Mouse (Mus musculus) WW6 (cell line): ENCODE data around the gene Exosc1.
"Not testable (repeated sequence)": the region's sequence is repeated elsewhere in the genome, so short reads cannot be mapped to it uniquely, and the experiment has no call there.

Experiments
- DNase-seq: peaks from one replicate; pipeline ENCODE4 v3.0.0-alpha.2; 2013; ENCODE audit warnings: low read depth, low spot score

Gene Exosc1

DNA sequence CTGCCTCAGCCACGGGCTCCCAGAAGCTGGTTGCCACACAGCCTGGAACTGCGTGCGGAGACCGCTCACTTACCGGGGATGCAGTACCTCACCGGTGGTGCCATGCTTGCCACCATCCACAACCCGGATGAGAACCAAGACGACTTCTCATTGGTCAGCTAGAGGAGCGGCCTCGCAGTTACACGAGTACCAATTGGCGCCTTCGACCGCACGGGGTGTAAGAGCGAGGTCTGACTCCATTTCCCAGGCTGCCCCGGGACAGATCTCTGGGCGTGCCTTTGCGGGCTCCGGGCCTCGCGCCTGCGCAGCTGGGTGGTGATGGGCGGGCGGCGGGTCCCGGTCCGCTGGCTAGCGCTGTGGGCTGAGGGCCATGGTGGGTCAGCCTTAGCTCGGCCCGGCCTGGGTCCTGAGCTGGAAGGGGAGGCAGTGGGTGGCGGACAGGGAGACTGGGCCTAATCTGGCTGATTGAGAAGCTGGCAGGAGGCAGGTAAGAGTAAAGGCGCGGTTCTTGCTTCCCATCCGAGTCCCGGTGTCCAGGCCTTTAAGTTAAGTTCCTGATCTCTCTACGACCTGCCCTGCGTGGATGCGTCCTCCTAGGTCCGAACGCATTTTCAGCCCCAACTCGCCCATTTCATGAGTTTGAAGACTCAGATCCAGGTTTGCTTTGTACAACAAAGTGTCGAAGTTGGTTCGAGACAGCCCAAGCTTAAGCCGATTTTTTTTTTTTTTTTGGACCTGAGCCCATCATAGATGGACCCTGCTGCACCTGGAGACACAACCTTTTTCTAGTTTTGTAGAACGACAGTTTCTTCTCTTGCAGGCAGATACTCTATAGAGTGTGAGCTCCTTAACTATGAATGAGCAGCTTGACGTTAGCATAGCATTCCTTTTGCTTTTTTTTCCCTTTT lies at the start of gene Exosc1, which contains the start of gene Zdhhc16:
Exosc1 (minus strand) TSS at position 245 of the 908 bp plus-strand sequence.
Zdhhc16 (plus strand) TSS at position 302 of the 908 bp plus-strand sequence.
- DNase-seq: peak; percentile 88

DNA sequence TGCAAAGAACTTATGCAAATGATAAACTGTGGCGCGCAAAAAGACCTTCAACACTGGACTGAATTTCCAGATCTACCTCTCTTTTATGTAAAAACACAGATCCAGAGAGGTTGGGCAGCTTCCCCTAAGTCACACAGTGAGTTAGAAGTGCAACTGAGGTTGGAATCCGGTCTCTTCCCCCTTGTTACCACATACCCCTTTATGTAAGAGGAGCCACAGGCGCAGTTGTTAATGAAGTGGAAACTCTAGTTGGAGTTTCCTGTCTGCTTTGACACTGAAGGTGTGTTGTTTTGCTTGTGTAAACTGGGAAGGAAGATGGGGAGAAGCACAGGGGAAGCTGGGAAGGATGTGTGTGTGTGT lies 49.5 kb upstream of the Exosc1 start:
- no peak for DNase-seq

DNA sequence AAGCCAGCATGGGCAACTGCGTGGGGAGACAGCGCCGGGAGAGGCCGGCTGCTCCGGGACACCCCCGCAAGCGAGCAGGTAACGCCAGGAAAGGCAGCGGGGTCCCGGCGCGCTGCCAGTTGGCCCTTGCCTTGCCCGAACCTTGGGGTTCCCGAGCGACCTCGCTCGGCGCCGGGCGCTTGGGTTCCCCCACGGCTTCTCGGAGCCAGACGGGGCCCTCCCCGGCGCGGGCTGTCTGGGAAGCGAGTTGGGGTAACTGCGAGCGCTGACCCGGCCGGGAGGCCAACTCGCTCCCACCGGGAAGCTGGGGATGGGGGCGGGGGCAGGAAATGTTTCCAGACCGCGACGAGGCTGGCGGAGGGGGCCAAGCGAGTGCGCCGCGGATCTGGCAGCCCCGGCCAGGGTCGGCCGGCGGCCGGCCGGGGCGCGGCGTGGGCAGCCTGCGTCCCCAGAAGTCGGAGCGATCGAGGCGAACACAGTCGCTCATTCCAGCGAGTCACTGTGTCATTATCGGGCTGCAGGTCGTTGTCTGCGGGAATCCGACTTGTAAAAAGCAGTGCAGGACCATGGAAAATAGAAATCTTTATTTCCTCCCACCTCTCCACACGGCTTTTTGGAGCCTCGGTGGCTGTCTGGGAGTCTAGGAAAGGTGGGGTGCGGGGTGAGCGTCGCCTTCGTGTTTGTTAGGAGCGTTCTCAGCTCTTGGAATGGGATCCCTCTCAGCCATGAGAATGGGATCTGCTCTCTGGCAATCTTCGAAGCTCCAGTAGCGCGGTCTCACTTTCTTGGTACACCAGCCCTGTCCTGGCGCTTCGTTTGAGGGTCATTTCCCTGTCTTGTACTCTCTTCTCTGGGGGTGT lies 48.9 kb upstream of the Exosc1 start:
- no peak for DNase-seq

DNA sequence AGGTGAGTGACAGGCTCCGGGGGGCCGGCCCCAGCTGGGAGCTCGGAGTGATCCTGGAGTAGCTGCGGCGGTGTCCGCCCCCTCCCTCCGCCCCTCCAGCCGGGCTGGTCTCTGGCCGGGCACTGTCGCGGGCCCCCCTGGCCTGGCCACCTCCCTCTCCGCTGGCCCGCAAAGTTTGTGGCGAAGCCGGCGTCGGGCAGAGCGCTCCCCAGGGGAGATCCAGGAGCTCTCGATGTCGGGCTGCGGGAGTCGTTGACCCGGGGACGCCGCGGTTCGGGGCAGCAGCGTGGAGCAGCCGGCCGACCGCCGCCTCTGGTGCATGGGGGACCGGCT lies 48.3 kb upstream of the Exosc1 start, which contains the start of gene Ubtd1:
Ubtd1 (plus strand) TSS at position 169 of the 333 bp plus-strand sequence.
- no peak for DNase-seq

DNA sequence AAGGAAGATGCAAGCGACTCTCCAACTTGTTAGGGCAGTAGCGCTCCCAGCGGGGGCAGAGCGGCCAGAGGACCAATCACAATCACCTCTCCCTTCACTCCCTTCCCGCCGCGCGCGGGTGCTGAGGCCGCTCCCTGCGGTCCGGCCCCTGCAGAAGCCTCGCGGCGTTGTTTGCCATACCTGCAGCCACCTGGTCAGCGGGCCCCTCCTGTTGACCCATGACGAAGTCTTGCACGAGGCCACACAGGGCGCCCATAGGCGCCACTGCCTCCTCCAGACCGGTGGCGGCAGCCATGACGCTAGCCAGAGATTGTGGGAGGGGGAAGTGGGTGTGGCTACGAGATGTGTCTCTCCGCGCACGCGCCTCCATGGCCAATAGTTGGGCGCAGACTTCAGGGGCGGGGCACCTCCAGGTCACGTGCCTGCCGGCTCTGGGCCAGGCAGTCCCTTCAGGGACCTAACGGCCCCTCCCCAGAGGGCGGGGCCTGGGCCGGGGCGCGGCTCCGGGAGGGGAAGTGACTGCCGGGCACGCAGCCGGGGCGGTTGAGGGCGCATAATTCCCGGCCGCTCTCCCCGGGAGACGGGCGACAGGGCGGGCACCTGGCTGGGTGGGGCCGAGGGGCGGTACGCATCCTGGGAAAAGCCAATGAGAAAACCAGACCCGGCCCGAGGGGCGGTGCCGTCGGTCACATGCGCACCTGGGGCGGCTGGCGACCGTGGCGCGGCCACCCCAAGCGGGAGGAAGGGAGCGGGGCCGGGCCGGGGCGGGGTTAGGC lies 47.8 kb upstream of the Exosc1 start, which contains the start of gene Mms19:
Mms19 (minus strand) TSS at position 339 of the 776 bp plus-strand sequence.
- peak; percentile 97 for DNase-seq

DNA sequence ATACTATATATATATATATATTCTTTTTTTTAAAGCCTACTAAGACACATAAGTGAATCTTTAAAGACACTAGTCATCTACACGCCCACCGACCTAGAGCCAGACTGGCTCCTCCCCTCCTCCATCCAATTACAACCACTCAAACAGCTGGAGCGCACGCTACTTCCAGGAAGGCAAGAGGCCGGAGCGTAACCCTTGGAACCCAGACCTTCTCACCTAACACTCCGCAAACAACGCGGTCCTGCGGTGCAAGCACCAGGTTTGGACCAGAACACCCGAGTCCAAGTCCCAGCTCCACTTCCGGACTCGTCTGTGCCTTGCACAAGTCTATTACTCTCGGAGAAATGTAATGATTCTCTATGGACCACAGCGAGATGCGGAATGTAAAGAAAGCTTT lies 47.2 kb upstream of the Exosc1 start:
- DNase-seq: peak; percentile 34

DNA sequence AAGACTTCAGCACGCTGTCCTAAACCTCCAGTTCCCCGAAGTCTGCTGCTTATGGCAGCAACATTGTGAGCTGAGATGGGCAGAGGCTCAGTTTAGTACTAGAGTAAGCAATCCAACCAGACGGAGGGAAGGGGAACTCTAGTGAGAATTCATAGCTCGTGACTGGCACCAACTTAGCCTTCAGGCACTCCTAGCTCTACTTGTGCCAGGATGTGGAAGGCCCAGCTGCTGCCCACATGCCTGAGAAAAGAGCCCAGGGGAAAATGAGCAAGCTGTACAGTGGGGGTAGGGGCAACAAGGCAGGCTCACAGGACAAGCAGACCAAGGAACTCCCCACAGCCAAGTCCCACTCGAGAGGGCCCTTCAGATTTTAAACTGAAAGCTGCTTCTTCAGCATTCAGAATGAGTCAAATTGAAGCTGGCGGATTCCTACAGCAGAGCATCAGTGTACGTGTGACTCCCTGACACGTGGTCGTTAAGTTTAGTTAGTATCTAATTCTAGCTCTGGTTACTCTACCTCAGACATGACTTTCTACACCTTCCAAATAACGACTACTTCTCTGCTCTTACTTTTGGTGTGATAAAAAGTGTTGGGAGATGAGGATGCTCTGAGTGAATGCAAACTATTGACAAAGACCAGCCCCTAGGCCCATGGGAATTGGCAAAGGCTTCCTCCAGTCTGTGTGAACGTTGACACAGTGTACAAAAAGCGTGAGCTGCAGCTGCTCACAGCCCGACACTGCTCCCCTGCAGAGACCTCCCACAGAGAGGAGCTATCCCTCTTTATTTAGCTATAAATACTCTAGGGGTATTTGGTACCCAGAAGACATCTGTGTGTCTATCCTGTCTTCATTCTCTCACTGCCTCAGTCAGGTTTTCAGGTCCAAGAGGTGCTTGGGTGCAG lies 40.9 kb upstream of the Exosc1 start:
- DNase-seq: no peak

DNA sequence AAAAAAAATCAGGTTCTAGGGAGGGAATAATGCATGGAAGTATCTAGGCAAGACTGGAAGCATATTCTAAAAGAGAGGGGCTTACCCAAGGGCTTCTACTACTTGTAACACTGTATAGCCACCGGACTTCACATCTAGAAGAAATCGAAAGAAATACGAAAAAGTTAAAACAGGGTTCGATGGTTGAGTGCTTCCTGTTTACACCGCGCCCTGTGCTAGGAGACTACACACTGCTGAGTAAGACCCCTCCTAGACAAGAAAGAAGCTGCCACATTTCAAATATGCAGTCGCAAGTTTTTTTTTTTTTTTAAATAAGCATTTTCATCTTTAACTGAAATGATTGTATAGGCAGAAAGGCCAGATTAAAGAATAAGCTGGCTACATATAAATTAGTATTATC lies 36.4 kb upstream of the Exosc1 start:
- no peak for DNase-seq

DNA sequence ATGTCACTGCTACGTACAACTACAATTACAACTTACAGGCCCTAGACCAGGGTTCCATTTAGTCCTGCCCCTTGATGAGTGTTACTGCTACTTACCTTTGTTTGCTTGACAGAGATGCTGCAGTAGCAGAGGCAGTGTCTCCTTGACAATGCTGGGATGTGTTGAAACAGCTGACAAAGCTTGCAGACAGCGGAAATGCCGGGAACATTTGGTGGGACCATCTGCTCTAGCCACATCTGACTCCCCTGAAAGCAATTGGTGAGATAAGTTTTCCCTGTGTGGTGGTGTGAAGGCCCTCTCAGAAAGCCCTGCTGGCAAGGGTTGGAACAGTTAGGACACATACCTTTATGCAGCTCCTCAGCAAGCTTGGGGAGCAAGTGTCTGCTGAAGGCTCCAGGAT lies 20.4 kb upstream of the Exosc1 start:
- no peak for DNase-seq

DNA sequence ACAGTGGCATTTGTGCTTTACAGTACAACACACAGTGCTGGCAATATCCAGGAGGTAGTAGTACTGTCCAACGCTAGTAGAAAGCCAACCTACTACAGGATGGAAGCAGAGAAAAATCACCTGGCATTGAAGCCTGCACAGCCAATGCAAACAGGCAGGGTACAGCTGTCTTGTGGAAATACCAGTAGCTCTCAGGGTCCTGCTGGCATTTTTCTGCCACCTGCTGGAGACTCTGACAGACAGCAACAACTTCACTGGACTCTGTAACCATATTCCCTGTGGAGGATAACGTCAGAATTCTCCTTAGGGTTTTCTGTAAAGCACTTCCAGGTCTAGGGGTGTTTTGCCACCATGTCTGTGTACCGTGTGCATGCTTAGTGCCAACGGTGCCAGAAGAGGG lies 19.1 kb upstream of the Exosc1 start:
- no peak for DNase-seq

DNA sequence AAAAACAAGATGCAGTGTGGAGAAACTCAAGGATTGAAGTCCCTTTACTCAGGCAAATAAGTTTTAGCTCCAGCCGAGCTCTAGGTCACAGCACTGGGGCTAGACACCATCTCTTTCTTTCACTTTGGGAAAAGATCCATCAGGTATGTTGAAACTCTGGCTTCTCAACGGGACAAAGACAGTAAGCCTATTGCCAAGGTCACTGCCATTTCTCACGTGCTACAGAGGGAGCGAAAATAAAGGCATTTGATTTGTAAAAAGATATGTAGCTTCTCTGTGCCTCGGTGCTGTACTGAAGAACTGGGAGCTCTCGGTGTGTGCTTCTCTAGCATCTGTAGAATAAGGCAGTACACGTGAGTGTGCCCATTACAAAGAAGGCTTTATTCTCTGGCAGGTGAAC lies 10.6 kb upstream of the Exosc1 start:
- no peak for DNase-seq

DNA sequence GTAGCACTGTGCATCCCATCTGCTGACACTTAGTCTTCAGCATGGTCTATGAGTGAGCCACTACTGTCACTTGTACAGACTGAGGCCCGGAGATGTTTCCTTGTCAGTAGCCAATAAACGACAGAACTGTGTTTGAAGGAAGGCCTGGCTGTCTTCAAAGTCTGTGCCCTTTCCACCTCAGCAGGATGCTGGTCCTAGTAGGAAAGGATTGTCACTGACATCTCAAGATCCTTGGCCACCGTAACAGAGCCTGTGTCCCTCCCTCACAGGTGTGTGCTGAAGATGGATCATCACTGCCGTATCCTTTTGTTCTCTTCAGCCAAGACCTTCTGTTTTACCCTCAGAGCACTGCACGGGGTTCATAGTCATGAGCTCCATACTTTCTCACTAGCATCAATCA lies 5.3 kb upstream of the Exosc1 start:
- DNase-seq: no peak

DNA sequence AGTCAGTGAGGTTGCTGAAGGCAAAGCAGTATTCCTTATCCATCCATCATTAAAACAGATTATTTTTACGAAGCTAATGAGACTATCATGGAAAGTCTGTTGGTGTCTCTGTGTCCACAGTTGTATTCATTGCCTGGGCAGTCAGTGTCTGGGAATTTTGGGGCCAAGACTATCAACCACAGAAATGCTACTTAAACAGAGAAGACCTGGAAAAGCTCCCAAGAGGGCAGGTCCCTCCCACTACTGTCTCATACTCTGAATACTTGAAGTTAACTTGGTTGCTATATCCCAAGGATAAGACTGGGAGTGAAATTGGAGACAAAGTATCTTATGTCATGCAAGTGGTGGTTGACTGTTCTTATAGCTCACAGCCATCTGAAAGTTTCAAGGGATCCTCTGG lies 2.7 kb upstream of the Exosc1 start:
- DNase-seq: no peak

DNA sequence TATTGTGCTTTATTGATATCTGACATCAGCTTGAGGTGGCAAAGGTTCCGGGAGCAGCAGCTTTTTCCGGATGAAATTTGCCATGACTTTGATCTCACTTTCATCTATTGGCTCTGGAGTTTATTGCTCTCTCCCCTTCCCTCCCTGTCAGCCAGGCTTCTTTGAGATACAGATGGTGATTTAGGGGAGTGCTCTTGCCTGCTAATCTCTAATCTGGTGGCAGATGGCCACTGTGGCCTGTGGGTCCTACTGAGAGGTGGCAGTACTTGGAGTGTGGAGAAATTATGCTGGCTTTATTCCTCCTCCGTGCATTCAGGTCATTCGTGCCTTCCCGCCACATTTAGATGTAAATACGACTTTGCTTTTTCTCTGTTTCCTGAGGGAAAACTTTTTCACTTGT lies 901 bp upstream of the Exosc1 start:
- no peak for DNase-seq

DNA sequence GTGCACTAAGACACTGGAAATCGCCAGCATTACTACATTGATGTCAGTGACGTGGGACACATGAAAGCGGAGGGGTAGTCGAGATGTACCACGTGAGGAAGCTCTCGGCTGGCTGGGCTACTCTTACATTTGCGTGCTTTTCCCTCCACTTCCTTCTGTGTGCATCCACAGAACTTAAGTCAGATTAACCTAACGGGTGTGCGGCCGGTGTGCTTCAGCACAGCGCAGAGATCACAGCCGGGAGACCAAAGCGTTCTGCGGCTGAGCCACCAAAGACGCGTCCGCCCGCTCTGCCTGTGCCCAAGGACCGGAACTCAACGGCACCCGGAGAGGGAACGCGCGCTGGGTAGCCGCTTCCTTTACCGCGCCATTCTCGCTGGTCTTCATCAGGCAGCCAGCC lies 537 bp downstream of the Exosc1 start:
- DNase-seq: peak; percentile 9

DNA sequence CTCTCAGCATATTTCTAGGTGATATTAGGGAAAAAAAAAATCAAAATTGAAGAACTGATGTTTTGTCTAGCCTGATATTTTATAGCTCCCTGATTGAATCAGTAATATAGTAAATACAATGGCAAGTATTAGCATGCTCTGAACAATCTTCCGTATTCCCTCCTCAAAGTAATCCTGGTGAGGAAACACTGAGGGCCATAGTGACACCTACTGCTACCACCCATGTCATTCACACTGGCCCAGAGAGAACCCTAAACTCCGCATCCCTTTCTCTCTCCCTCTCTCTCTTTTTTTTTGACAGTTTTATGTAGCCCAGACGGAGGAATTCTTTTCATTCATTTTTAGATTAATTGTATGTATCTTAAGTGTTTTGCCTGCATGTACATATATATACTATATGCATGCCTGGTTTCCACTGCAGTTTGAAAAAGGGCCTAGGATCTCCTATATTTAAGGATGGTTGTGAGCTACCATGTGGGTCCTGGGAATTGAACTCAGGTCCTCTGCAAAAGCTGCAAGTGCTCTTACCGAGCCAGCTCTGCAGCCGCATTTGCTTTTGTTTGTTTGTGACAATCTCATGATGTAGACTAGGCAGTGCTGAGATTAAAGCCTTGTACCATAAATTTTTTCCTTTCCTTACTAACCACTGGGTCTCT lies 12.7 kb downstream of the Exosc1 start:
- no peak for DNase-seq

DNA sequence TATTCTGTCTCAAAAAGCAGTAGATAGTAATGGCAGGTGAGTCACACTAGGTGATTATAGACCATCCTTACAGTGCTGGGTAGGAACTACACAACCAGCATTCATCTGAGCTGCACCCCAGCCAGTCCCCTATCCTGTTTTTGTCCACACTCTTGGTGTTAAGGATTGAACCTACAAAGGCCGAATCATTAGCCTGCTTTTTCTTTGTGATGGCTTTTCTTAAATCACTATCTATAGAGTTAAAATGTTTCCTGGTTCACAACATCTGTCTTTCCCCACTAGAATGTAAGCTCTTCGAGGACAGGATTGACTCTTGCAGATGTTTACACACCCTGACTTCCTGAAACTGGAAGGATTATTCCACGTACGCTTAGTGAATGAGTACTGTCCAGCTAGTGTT lies 13.8 kb downstream of the Exosc1 start:
- no peak for DNase-seq

DNA sequence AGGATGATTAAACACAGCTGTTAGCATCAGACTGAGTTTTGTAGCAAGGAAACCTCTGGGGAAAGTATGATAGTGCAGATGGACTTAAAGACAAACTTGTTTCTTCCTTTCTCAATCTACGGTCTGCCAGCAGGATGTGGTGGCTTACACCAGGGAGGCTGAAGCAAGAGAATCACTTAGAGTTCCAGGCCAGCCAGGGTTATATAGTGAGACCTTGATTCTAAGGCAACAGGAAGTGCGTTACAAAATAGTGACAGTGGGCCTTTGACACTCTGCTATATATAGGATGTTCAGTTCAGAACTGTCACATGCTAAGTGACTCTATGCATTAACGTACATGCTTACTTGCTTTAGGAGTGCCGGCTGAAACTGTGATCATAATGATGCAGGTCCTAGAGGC lies 16.4 kb downstream of the Exosc1 start:
- no peak for DNase-seq

DNA sequence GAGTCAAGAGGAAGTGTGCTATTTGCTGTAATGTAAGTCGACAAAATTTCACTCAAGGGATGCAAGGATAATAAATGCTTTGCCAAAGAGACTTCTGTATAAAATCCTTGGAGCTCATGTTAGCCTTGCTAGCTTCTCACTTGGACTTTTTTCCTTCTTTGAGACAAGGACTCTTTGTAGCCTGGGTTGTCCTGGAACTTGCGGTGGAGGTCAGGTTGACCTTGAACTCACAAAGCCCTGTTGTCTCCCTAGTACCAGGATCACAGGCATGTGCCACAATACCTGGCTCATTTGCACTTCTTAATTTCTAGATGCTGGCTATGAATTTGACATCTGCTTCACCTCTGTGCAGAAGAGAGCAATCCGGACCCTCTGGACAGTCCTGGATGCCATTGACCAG lies 17.9 kb downstream of the Exosc1 start:
- no peak for DNase-seq

DNA sequence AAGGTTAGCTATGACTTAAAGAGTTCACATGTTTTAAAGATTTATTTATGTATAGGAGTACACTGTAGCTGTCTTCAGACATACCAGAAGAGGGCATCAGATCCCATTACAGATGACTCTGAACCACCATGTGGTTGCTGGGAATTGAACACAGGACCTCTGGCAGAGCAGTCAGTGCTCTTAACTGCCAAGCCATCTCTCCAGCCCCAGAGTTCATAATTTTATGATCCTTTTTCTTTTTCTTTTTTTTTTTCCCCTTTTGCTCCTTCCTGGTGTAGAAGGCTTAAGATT lies 18.7 kb downstream of the Exosc1 start:
- not testable (repeated sequence) for DNase-seq
